Mouse (Mus musculus) MEL (cell line): ENCODE measurements around the gene Clec4n. TPM values are rescaled to one million over a fixed set of nuclear protein-coding genes. Genes with fewer than 3 reads are reported as not detected.

Source experiments
- polyA plus RNA-seq, 2 experiments: library from polyadenylated mRNA; stranded (reverse) in 1 of 2; unstranded in 1 of 2; fragments of >175 nt in 1 of 2; fragments of >200 nt in 1 of 2; gene quantifications; 2 replicates each; pipeline versions ENCODE4 v1.2.1 to v1.2.4; 2012; ENCODE audit warnings: low replicate concordance in 2 of 2, low read depth in 1 of 2; ENCODE audit not compliant: insufficient read length in 2 of 2, insufficient read depth in 1 of 2, missing spikeins in 1 of 2
- total RNA-seq: library from RNA; depleted of rRNA; stranded (reverse); fragments of 300-350 nt; gene quantifications from 2 replicates; pipeline ENCODE4 v1.2.3, GENCODE M21; 2012; rRNA removed

Gene Clec4n
- total and polyA plus RNA-seq, 3 experiments = not detected

Other genes starting within 250 kb of the Clec4n start
- gene Clec4a4, start 239.5 kb upstream of the Clec4n start, total RNA-seq = not detected in 2 replicates
- gene Clec4a4, start 239.5 kb upstream of the Clec4n start, polyA plus RNA-seq = not detected
- not detected in 2 replicates for gene Clec4b1, start 179.9 kb upstream of the Clec4n start, total RNA-seq
- gene Clec4b1, start 179.9 kb upstream of the Clec4n start, polyA plus RNA-seq = not detected
- not detected in 2 replicates for gene Clec4a2, start 123.4 kb upstream of the Clec4n start, total RNA-seq
- gene Clec4a2, start 123.4 kb upstream of the Clec4n start, polyA plus RNA-seq = not detected
- not detected in 2 replicates for gene Clec4b2, start 57.0 kb upstream of the Clec4n start, total RNA-seq
- gene Clec4b2, start 57.0 kb upstream of the Clec4n start, polyA plus RNA-seq = not detected
- 2.0 and 5.5 TPM in 2 replicates for gene Clec4d, start 32.3 kb downstream of the Clec4n start, total RNA-seq
- gene Clec4d, start 32.3 kb downstream of the Clec4n start, polyA plus RNA-seq = 1 to 10 TPM in 1 of 2 experiments, not detected in 1; 5.6 TPM
- gene Clec4e, start 60.0 kb downstream of the Clec4n start, total RNA-seq = 0.10 and 0.23 TPM in 2 replicates
- under 1 TPM in 1 of 2 experiments, not detected in 1; 0.40 TPM for gene Clec4e, start 60.0 kb downstream of the Clec4n start, polyA plus RNA-seq
- not detected in 2 replicates for gene Vmn2r19, start 78.5 kb downstream of the Clec4n start, total RNA-seq
- not detected for gene Vmn2r19, start 78.5 kb downstream of the Clec4n start, polyA plus RNA-seq
- not detected in 2 replicates for gene Vmn2r20, start 188.3 kb downstream of the Clec4n start, total RNA-seq
- under 1 TPM in 1 of 2 experiments, not detected in 1; under 0.01 TPM for gene Vmn2r20, start 188.3 kb downstream of the Clec4n start, polyA plus RNA-seq